Mouse (Mus musculus): ENCODE measurements around the gene Ttyh2. TPM values are rescaled to one million over a fixed set of nuclear protein-coding genes. Genes with fewer than 3 reads are reported as not detected.
A peak's percentile ranks its signal among the peaks of the same experiment; 100 is the strongest.

The Ttyh2 gene
- total RNA-seq, 2 experiments from 2014 or later = 4.0 to 5.9 TPM

- ATAC-seq (replicated peaks; ENCODE audit: poor library complexity) = peak; percentile 37
These were observed 24.3 kb downstream of the Ttyh2 start for GRCm38 (mm10) chr11:114699511-114699910.

GRCm38 (mm10) chr11:114702311-114702995 is 27.2 kb downstream of the Ttyh2 start:
- ATAC-seq (replicated peaks; ENCODE audit: poor library complexity) = peak; percentile 38

- ATAC-seq (replicated peaks; ENCODE audit: poor library complexity) = no peak
These were observed 27.7 kb downstream of the Ttyh2 start for GRCm38 (mm10) chr11:114702996-114703361.

- no peak for ATAC-seq (replicated peaks; ENCODE audit: poor library complexity)
These were observed 29.1 kb downstream of the Ttyh2 start for GRCm38 (mm10) chr11:114704071-114704913.

GRCm38 (mm10) chr11:114706358-114706757 is 31.1 kb downstream of the Ttyh2 start:
- no peak for ATAC-seq (replicated peaks; ENCODE audit: poor library complexity)

- no peak for ATAC-seq (replicated peaks; ENCODE audit: poor library complexity)
These were observed 36.2 kb downstream of the Ttyh2 start for GRCm38 (mm10) chr11:114711393-114711792.

- ATAC-seq (replicated peaks; ENCODE audit: poor library complexity) = no peak
These were observed 36.6 kb downstream of the Ttyh2 start for GRCm38 (mm10) chr11:114711861-114712260.

GRCm38 (mm10) chr11:114714526-114714925 is 39.3 kb downstream of the Ttyh2 start:
- ATAC-seq (replicated peaks; ENCODE audit: poor library complexity) = no peak

GRCm38 (mm10) chr11:114715531-114715930 is 40.3 kb downstream of the Ttyh2 start:
- ATAC-seq (replicated peaks; ENCODE audit: poor library complexity) = no peak

- no peak for ATAC-seq (replicated peaks; ENCODE audit: poor library complexity)
These were observed 45.3 kb downstream of the Ttyh2 start for GRCm38 (mm10) chr11:114720535-114720934.

GRCm38 (mm10) chr11:114722438-114722837 is 47.2 kb downstream of the Ttyh2 start:
- ATAC-seq (replicated peaks; ENCODE audit: poor library complexity) = no peak

GRCm38 (mm10) chr11:114723030-114723429 is 47.8 kb downstream of the Ttyh2 start:
- ATAC-seq (replicated peaks; ENCODE audit: poor library complexity) = no peak

- ATAC-seq (replicated peaks; ENCODE audit: poor library complexity) = no peak
These were observed 49.8 kb downstream of the Ttyh2 start for GRCm38 (mm10) chr11:114724787-114725590.

GRCm38 (mm10) chr11:114726965-114727825 is 52.0 kb downstream of the Ttyh2 start, which contains the start of gene Dnaic2:
TSS of gene Dnaic2 (plus strand) at chr11:114727408.
- peak; percentile 58 for ATAC-seq (replicated peaks; ENCODE audit: poor library complexity)

GRCm38 (mm10) chr11:114727826-114728186 is 52.6 kb downstream of the Ttyh2 start:
- no peak for ATAC-seq (replicated peaks; ENCODE audit: poor library complexity)

- ATAC-seq (replicated peaks; ENCODE audit: poor library complexity) = no peak
These were observed 53.1 kb downstream of the Ttyh2 start for GRCm38 (mm10) chr11:114728333-114728732.

GRCm38 (mm10) chr11:114729832-114730363 is 54.7 kb downstream of the Ttyh2 start:
- ATAC-seq (replicated peaks; ENCODE audit: poor library complexity) = no peak

- ATAC-seq (replicated peaks; ENCODE audit: poor library complexity) = no peak
These were observed 56.5 kb downstream of the Ttyh2 start for GRCm38 (mm10) chr11:114731711-114732110.

GRCm38 (mm10) chr11:114732890-114733289 is 57.7 kb downstream of the Ttyh2 start:
- ATAC-seq (replicated peaks; ENCODE audit: poor library complexity) = no peak

- ATAC-seq (replicated peaks; ENCODE audit: poor library complexity) = no peak
These were observed 60.9 kb downstream of the Ttyh2 start for GRCm38 (mm10) chr11:114736111-114736510.
